9 mouse cellular contexts compared by ENCODE assay signal in genomic region chrX:93070290-93070611, GRCm38 (mm10).
A peak's percentile ranks its signal among the peaks of the same experiment; 100 is the strongest.
DNase-seq lines count a peak whose midpoint lies in the region; ATAC-seq and TF ChIP-seq lines count a peak whose summit lies in the region.
"Had no signal": no experiment of that assay in that cellular context is flagged by ENCODE, and none has a peak within 500 bp of the region (broad histone marks: within the 10 kb centered on the region; RNA-seq: fewer than 3 reads in every experiment).

No protein-coding gene starts in this region.

- DNase-seq in limb, embryonic 10.5 days (ENCODE audit: low spot score): no peak
- DNase-seq in forebrain, embryonic 11.5 days (ENCODE audit: low spot score): no peak
- DNase-seq in hindbrain, postnatal 0 days (ENCODE audit: low spot score): peak; percentile 19
- no peak for DNase-seq in frontal cortex, postnatal 25 days (ENCODE audit: low spot score in 2 of 2)
- DNase-seq in spleen, postnatal 14 days (ENCODE audit: low spot score in 2 of 2): no peak
- DNase-seq: adrenal gland, adult 8-10 months had no signal

- H3K36me3 ChIP-seq in limb, embryonic 13.5 days: no peaks in the 10 kb centered on the region
- no peaks in the 10 kb centered on the region for H3K36me3 ChIP-seq in limb, embryonic 10.5 days
- no peaks in the 10 kb centered on the region for H3K36me3 ChIP-seq in forebrain, embryonic 11.5 days (ENCODE audit: control insufficient read depth, insufficient read depth, low read length)
- H3K36me3 ChIP-seq in hindbrain, postnatal 0 days (ENCODE audit: insufficient read depth, low read length): no peaks in the 10 kb centered on the region
- no peaks in the 10 kb centered on the region for H3K36me3 ChIP-seq in neural tube, embryonic 15.5 days
- H3K36me3 ChIP-seq: kidney, embryonic 15.5 days had no signal

- no peak overlapping the region for H3K4me3 ChIP-seq in limb, embryonic 13.5 days
- no peak overlapping the region for H3K4me3 ChIP-seq in limb, embryonic 10.5 days
- H3K4me3 ChIP-seq in forebrain, embryonic 11.5 days (ENCODE audit: low read depth, low read length): no peak overlapping the region
- H3K4me3 ChIP-seq in hindbrain, postnatal 0 days (ENCODE audit: low read length): no peak overlapping the region
- H3K4me3 ChIP-seq in neural tube, embryonic 15.5 days (replicated peaks): no peak overlapping the region

- no peaks in the 10 kb centered on the region for H3K9me3 ChIP-seq in limb, embryonic 13.5 days
- H3K9me3 ChIP-seq in limb, embryonic 10.5 days (replicated peaks): no peaks in the 10 kb centered on the region
- no peaks in the 10 kb centered on the region for H3K9me3 ChIP-seq in forebrain, embryonic 11.5 days (ENCODE audit: control insufficient read depth, low read length)
- no peaks in the 10 kb centered on the region for H3K9me3 ChIP-seq in hindbrain, postnatal 0 days (ENCODE audit: low read length)
- H3K9me3 ChIP-seq in neural tube, embryonic 15.5 days (replicated peaks): no peaks in the 10 kb centered on the region
- H3K9me3 ChIP-seq: kidney, embryonic 15.5 days had no signal

- WGBS in limb, embryonic 13.5 days: 49% methylated on average over 5 of the region's 5 CpGs
- 39% methylated on average over 5 of the region's 5 CpGs for WGBS in limb, embryonic 10.5 days
- 33% methylated on average over 5 of the region's 5 CpGs for WGBS in forebrain, embryonic 11.5 days
- WGBS in hindbrain, postnatal 0 days: 48% methylated on average over 5 of the region's 5 CpGs
- WGBS in neural tube, embryonic 15.5 days: 44% methylated on average over 5 of the region's 5 CpGs

- ATAC-seq in limb, embryonic 13.5 days (ENCODE audit: low FRiP score, low read depth): no peak
- peak; percentile 85 for ATAC-seq in forebrain, embryonic 11.5 days (replicated peaks; ENCODE audit: low FRiP score)
- 0 out of 2 replicates have a peak, but pooled peaks have one; percentile 32 for ATAC-seq in hindbrain, postnatal 0 days
- peak; percentile 24; the same call in 1 of the 2 replicates for ATAC-seq in neural tube, embryonic 15.5 days (ENCODE audit: low FRiP score)

- TF ChIP-seq CTCF in hindbrain, postnatal 0 days (IDR thresholded peaks at IDR 0.05; ENCODE audit: low read depth): no peak

- no peak overlapping the region for H3K9ac ChIP-seq in limb, embryonic 13.5 days
- H3K9ac ChIP-seq in forebrain, embryonic 11.5 days (ENCODE audit: low read length): no peak overlapping the region
- H3K9ac ChIP-seq in hindbrain, postnatal 0 days (replicated peaks; ENCODE audit: low read length): no peak overlapping the region
- H3K9ac ChIP-seq in neural tube, embryonic 15.5 days (replicated peaks): no peak overlapping the region
- H3K9ac ChIP-seq: kidney, embryonic 15.5 days had no signal

- no peaks in the 10 kb centered on the region for H3K4me1 ChIP-seq in limb, embryonic 13.5 days
- no peaks in the 10 kb centered on the region for H3K4me1 ChIP-seq in limb, embryonic 10.5 days
- H3K4me1 ChIP-seq in forebrain, embryonic 11.5 days (replicated peaks; ENCODE audit: control insufficient read depth, insufficient read depth, low read length): no peaks in the 10 kb centered on the region
- no peaks in the 10 kb centered on the region for H3K4me1 ChIP-seq in hindbrain, postnatal 0 days (ENCODE audit: insufficient read depth, low read length)
- H3K4me1 ChIP-seq in neural tube, embryonic 15.5 days: no peaks in the 10 kb centered on the region
- H3K4me1 ChIP-seq: kidney, embryonic 15.5 days had no signal

- H3K4me2 ChIP-seq in limb, embryonic 13.5 days (replicated peaks): peak overlapping the region; percentile 49; the same call in 1 of the 2 replicates
- H3K4me2 ChIP-seq in forebrain, embryonic 11.5 days (ENCODE audit: low read depth, low read length, severe bottlenecking): no peak overlapping the region
- H3K4me2 ChIP-seq in hindbrain, postnatal 0 days (ENCODE audit: low read depth, low read length): peak overlapping the region; percentile 42
- peak overlapping the region; percentile 45 for H3K4me2 ChIP-seq in neural tube, embryonic 15.5 days

- no peak overlapping the region for H3K27ac ChIP-seq in limb, embryonic 13.5 days
- no peak overlapping the region for H3K27ac ChIP-seq in limb, embryonic 10.5 days
- no peak overlapping the region for H3K27ac ChIP-seq in forebrain, embryonic 11.5 days (ENCODE audit: low read depth, low read length)
- no peak overlapping the region for H3K27ac ChIP-seq in hindbrain, postnatal 0 days
- no peak overlapping the region for H3K27ac ChIP-seq in neural tube, embryonic 15.5 days (replicated peaks)
- H3K27ac ChIP-seq: kidney, embryonic 15.5 days had no signal

- 0 out of 2 replicates have a peak, but pooled peaks cover 6% of the 10 kb centered on the region for H3K27me3 ChIP-seq in limb, embryonic 13.5 days
- H3K27me3 ChIP-seq in limb, embryonic 10.5 days (ENCODE audit: low read depth, poor library complexity, severe bottlenecking): peaks cover 22% of the 10 kb centered on the region; the same call in 1 of the 2 replicates
- H3K27me3 ChIP-seq in forebrain, embryonic 11.5 days (ENCODE audit: control insufficient read depth, insufficient read depth, low read length): no peaks in the 10 kb centered on the region
- H3K27me3 ChIP-seq in hindbrain, postnatal 0 days (ENCODE audit: insufficient read depth, low read length): no peaks in the 10 kb centered on the region
- H3K27me3 ChIP-seq in neural tube, embryonic 15.5 days (replicated peaks): no peaks in the 10 kb centered on the region
